Mouse (Mus musculus) lung, postnatal 4 days (tissue): ENCODE data around the gene Ginm1.
A peak's percentile ranks its signal among the peaks of the same experiment; 100 is the strongest.

Source experiments
- DNase-seq, 2 experiments: peaks; one replicate each; pipeline ENCODE4 v3.0.0; 2021

Ginm1 gene

GRCm38 (mm10) chr10:7792751-7793385 is at the start of gene Ginm1, which contains the start of gene Ppil4:
Gene Ginm1 (minus strand): TSS chr10:7792824.
Gene Ppil4 (plus strand): TSS chr10:7792891.
- DNase-seq = peak; percentile 93 to 95

GRCm38 (mm10) chr10:7841571-7842080 is 49.0 kb upstream of the Ginm1 start:
- peak; percentile 87 to 92 for DNase-seq

DNA sequence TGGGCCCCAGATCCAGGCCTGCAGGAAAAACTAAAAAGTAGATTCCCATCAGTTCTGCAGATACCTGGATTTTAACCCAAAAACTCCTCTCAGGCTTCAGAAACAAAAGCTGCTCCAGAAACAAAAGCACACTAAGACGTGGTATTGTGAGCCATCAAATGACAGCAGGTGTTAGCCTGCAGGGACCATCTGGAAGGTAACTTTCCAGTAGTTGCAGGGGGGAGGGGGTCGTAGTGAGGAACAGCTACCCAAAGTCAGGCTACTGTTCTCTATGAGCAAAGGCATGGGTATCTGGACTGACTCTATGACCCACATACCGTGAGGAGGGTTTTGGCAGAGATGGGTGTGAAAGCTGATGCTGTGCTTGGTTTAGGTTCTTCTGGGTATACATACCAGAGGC is 48.2 kb upstream of the Ginm1 start:
- no peak for DNase-seq

GRCm38 (mm10) chr10:7840353-7840733 is 47.7 kb upstream of the Ginm1 start:
- DNase-seq = no peak

GRCm38 (mm10) chr10:7839551-7840352 is 47.1 kb upstream of the Ginm1 start:
- DNase-seq = peak; percentile 25 to 65

GRCm38 (mm10) chr10:7838874-7839421 is 46.3 kb upstream of the Ginm1 start:
- no peak for DNase-seq

- DNase-seq = no peak
Measured at GRCm38 (mm10) chr10:7838036-7838435, 45.4 kb upstream of the Ginm1 start.

DNA sequence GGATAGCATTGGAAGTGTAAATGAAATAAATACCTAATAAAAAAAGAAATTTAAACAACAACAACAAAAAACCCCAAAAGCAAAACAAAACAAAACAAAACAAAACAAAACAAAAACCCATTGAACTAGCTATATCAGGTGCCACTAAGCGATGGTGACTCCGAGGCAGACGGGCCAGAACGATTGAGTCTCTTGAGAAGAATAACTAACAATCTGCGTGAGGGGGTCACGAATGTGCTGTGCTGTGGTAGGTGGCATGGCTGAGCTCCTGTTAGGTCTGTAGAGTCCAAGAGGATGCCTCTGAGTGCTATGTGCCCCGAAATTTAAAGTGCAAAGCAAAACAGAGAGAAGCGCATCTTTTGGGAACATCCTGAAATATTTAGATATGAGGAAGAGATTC is 44.8 kb upstream of the Ginm1 start:
- no peak for DNase-seq

GRCm38 (mm10) chr10:7836902-7837301 is 44.3 kb upstream of the Ginm1 start:
- no peak for DNase-seq

DNA sequence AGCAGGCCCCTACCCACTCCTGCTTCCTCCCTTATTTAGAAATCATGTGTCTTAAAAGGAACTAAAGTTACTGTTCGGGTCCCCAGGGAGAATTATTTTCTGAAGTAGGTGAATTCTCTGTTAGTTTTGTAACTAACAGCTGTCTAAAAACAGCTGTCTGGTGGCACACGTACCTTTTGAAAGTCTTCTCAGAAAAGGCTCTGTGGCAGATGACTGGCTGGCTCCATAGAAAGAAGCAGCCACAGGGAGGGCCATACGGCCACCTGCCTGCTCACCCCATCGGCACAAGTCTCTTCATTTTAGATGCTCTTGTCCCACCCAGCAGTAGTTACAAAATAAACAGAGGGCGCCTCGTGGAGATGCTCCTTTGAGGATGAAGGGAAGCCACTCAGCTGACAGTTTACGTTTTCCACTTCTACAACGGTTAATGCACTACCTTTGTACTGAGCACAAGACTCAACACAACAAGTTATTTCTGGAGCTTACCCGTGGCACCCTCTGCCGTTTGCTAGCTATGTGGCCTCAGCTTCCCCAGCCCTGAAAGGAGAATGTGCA is 42.1 kb upstream of the Ginm1 start:
- DNase-seq = no peak

DNA sequence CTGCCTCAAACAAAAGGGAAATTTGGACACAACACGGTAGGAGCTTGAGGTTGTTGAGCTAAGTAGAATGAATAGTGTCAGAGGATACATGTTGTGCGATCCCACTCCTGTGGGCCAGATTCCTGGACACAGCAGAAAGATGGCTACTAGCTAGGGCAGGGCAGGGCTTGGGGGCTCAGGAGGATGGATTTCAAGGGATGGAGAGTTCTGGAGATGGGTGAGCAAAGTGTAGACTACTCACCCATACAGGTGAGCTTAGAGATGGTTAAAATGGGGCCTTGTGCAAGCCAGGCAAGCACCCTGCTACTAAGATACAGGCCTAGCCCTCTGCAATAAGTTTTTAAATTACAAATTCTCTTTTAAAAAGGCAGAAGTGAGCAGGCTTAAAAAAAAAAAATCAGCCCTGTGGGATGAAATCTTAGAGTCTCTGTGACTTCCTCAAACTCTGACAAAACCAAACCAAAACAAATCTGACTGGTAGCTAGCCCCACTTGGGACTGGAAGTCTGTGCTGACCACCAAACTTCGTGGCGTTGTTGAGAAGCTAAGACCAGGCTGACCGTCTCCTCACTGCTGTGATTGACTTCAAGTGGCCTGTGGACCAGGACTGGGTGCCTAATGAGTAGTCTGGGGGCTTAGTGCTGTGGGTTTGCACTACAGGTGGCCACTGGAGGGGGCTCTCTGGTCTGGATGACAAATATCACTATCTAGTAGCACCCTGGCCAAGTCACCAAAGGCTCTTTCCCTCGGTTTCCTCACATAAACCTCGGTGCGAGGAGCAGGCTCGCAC is 40.9 kb upstream of the Ginm1 start:
- DNase-seq = peak in 1 of 2 experiments; percentile 23

GRCm38 (mm10) chr10:7832171-7832676 is 39.6 kb upstream of the Ginm1 start, which contains the start of gene Zc3h12d:
Gene Zc3h12d (plus strand): TSS chr10:7832470.
- DNase-seq = peak; percentile 55 to 68

GRCm38 (mm10) chr10:7826106-7826505 is 33.5 kb upstream of the Ginm1 start:
- no peak for DNase-seq

- DNase-seq = no peak
Measured at GRCm38 (mm10) chr10:7825281-7825665, 32.6 kb upstream of the Ginm1 start.

DNA sequence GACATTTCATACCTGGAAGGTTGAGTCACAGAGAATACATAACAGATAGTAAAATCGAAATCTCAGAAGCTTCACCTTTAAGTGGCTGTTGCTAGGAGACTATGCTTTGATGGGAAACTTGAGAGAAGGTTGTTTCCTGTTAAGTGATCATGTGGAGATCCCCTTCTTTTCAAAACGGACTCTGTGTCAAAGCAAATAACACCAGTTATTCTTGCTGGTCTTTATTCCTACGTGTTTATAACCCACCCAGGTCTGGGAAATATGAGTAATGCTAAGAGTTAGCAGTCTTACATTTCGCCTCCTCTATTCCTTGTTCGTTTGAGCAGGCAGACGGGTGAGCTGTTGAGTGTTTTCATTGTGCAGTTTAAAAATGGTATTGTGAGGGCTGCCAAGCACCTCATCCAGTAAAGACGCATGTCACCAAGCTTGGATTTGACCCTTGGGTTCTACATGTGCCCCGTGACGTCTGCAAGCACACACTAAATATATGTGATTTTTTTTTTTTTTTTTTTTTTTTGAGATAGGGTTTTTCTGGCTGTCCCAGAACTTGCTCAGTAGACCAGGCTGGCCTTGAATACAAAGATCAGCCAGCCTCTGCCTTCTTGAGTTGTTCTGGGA is 32.1 kb upstream of the Ginm1 start:
- DNase-seq = no peak

GRCm38 (mm10) chr10:7821981-7822380 is 29.4 kb upstream of the Ginm1 start:
- DNase-seq = no peak

GRCm38 (mm10) chr10:7820171-7820570 is 27.5 kb upstream of the Ginm1 start:
- no peak for DNase-seq

GRCm38 (mm10) chr10:7819603-7820002 is 27.0 kb upstream of the Ginm1 start:
- DNase-seq = no peak

- DNase-seq = no peak
Measured at GRCm38 (mm10) chr10:7819156-7819555, 26.5 kb upstream of the Ginm1 start.

DNA sequence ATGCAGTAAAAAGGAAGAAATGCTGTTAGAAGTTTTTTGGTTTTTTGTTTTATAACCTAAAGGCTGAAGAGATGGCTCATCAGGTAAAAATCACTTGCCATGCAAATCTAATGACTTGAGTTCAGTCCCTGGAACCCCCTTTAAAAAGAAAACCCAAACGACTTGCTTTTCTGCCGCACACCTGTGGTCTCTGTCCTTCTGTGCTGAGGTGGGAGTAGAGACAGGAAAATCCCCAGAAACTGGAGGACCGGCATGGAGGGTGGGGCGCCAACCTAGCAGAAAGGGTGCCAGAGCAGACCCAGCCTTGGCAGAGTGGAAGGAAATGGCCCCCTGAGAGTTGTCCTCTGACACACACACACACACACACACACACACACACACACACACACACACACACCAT is 26.1 kb upstream of the Ginm1 start:
- no peak for DNase-seq

GRCm38 (mm10) chr10:7816476-7816875 is 23.9 kb upstream of the Ginm1 start:
- no peak for DNase-seq

- peak in 1 of 2 experiments; percentile 59 for DNase-seq
Measured at GRCm38 (mm10) chr10:7809937-7810336, 17.3 kb upstream of the Ginm1 start.
